Mouse (Mus musculus) lung, postnatal 0 days (tissue): Measurements from ENCODE around the gene Afdn. TPM values are rescaled to one million over a fixed set of nuclear protein-coding genes. Genes with fewer than 3 reads are reported as not detected.

Source experiments
- polyA plus RNA-seq: library from polyadenylated mRNA; unstranded; fragments of >200 nt; fragmentation: Nextera tagmentation; extraction: Ambion mirVana; gene quantifications from 2 replicates; pipeline ENCODE4 v1.2.1, GENCODE M21; 2015

Gene Afdn
- polyA plus RNA-seq, 1 experiment from 2014 or later: 148 TPM

Other genes starting within 250 kb of the Afdn start
- 3.9 and 4.4 TPM in 2 replicates for gene Tcte2, start 1.3 kb downstream of the Afdn start, polyA plus RNA-seq
- not detected in 2 replicates for gene Gm7168, start 187.8 kb downstream of the Afdn start, polyA plus RNA-seq
- gene Gm7356, start 243.2 kb downstream of the Afdn start, polyA plus RNA-seq: not detected in 2 replicates